Mouse (Mus musculus) MEL (cell line): ENCODE measurements around the gene Wnk4. TPM values are rescaled to one million over a fixed set of nuclear protein-coding genes. Genes with fewer than 3 reads are reported as not detected.
A peak's percentile ranks its signal among the peaks of the same experiment; 100 is the strongest.

ENCODE experiments used
- DNase-seq: peaks from one replicate; pipeline ENCODE4 v3.0.0; 2011; ENCODE audit warnings: low read depth, low spot score
- H3K27ac ChIP-seq: 2 replicates; pipeline ENCODE4 v1.5.1; 2012; ENCODE audit warnings: low read depth, mild to moderate bottlenecking, control low read depth, low read length, moderate library complexity; ENCODE audit not compliant: control insufficient read depth
- H3K27me3 ChIP-seq, 2 experiments: fragments of 150-350 bp in 1 of 2; sonication (generic) in 1 of 2; 2 replicates each; pipeline ENCODE4 v1.6.1; 2012; ENCODE audit warnings: low read length in 2 of 2, mild to moderate bottlenecking in 2 of 2, improper control_type of control experiment in 1 of 2, moderate library complexity in 1 of 2; ENCODE audit not compliant: insufficient read depth in 2 of 2, control insufficient read depth in 1 of 2
- H3K36me3 ChIP-seq, 2 experiments: 2 replicates each; pipeline ENCODE4 v1.6.1; 2012 to 2014; ENCODE audit warnings: low read length in 2 of 2, improper control_type of control experiment in 1 of 2, inconsistent platforms in 1 of 2, mild to moderate bottlenecking in 1 of 2; ENCODE audit not compliant: insufficient read depth in 2 of 2, control insufficient read depth in 1 of 2
- H3K4me1 ChIP-seq, 2 experiments: fragments of 150-350 bp in 1 of 2; sonication (generic) in 1 of 2; 2 replicates each; pipeline ENCODE4 v1.6.1; 2012; ENCODE audit warnings: low read length in 2 of 2, improper control_type of control experiment in 1 of 2, mild to moderate bottlenecking in 1 of 2; ENCODE audit not compliant: insufficient read depth in 2 of 2, control insufficient read depth in 1 of 2
- H3K4me3 ChIP-seq, 2 experiments: fragments of 150-350 bp in 1 of 2; sonication (generic) in 1 of 2; 2 replicates each; pipeline ENCODE4 v1.5.1; 2012; ENCODE audit warnings: low read depth in 2 of 2, low read length in 2 of 2, mild to moderate bottlenecking in 2 of 2, moderate library complexity in 2 of 2, control low read depth in 1 of 2, improper control_type of control experiment in 1 of 2; ENCODE audit not compliant: control insufficient read depth in 1 of 2, insufficient read depth in 1 of 2
- H3K79me2 ChIP-seq: 2 replicates; pipeline ENCODE4 v1.6.1; 2012; ENCODE audit warnings: mild to moderate bottlenecking, low read length, moderate library complexity; ENCODE audit not compliant: control insufficient read depth, poor library complexity, insufficient read depth
- H3K9ac ChIP-seq: 2 replicates; pipeline ENCODE4 v1.6.1; 2012; ENCODE audit warnings: low read depth, mild to moderate bottlenecking, control low read depth, low read length, moderate library complexity; ENCODE audit not compliant: control insufficient read depth, poor library complexity, severe bottlenecking
- H3K9me3 ChIP-seq: fragments of 150-350 bp; sonication (generic); replicated peaks from 2 replicates; pipeline ENCODE4 v1.6.1; 2012; ENCODE audit warnings: mild to moderate bottlenecking, low read length, improper control_type of control experiment, moderate library complexity; ENCODE audit not compliant: insufficient read depth
- CHD1 ChIP-seq: IDR thresholded peaks from 2 replicates; pipeline ENCODE4 v1.6.1; 2012; ENCODE audit warnings: low read depth, mild to moderate bottlenecking, inconsistent platforms, low read length, improper control_type of control experiment
- CHD2 ChIP-seq: IDR thresholded peaks from 2 replicates; pipeline ENCODE4 v1.6.1; 2011; ENCODE audit warnings: low read length, improper control_type of control experiment
- CTCF ChIP-seq, 3 experiments: IDR thresholded peaks in 2 of 3; conservative IDR thresholded peaks in 1 of 3; 2 replicates each; pipeline ENCODE4 v1.5.1; 2011 to 2012; ENCODE audit warnings: low read length in 3 of 3, low read depth in 2 of 3, mild to moderate bottlenecking in 2 of 3, improper control_type of control experiment in 1 of 3, inconsistent platforms in 1 of 3, mixed read lengths in 1 of 3, moderate library complexity in 1 of 3; ENCODE audit not compliant: control insufficient read depth in 1 of 3, insufficient read depth in 1 of 3, poor library complexity in 1 of 3, severe bottlenecking in 1 of 3
- JUND ChIP-seq: IDR thresholded peaks from 2 replicates; pipeline ENCODE4 v1.6.1; 2011; ENCODE audit warnings: low read depth, mild to moderate bottlenecking, improper control_type of control experiment, low read length
- MAFK ChIP-seq: IDR thresholded peaks from 2 replicates; pipeline ENCODE4 v1.6.1; 2011; ENCODE audit warnings: low read depth, mild to moderate bottlenecking, low read length, improper control_type of control experiment, borderline replicate concordance
- MAX ChIP-seq: IDR thresholded peaks from 2 replicates; pipeline ENCODE4 v1.6.1; 2011; ENCODE audit warnings: low read length, improper control_type of control experiment
- MEF2A ChIP-seq: IDR thresholded peaks from 2 replicates; pipeline ENCODE4 v1.6.1; 2014; ENCODE audit warnings: low read depth, mild to moderate bottlenecking, inconsistent platforms, low read length, improper control_type of control experiment; ENCODE audit not compliant: poor library complexity, insufficient replicate concordance, severe bottlenecking; ENCODE audit errors: extremely low read depth
- MYC ChIP-seq: IDR thresholded peaks from 2 replicates; pipeline ENCODE4 v1.6.1; 2011; ENCODE audit warnings: low read depth, mild to moderate bottlenecking, low read length, improper control_type of control experiment, moderate library complexity
- POLR2A ChIP-seq, 2 experiments: IDR thresholded peaks; 2 replicates each; pipeline ENCODE4 v1.6.1; 2011 to 2012; ENCODE audit warnings: low read length in 2 of 2, mild to moderate bottlenecking in 2 of 2, control low read depth in 1 of 2, improper control_type of control experiment in 1 of 2, low read depth in 1 of 2, moderate library complexity in 1 of 2; ENCODE audit not compliant: control insufficient read depth in 1 of 2, insufficient read depth in 1 of 2, poor library complexity in 1 of 2
- POLR2AphosphoS2 ChIP-seq: IDR thresholded peaks from 2 replicates; pipeline ENCODE4 v1.6.1; 2011; ENCODE audit warnings: low read length, improper control_type of control experiment
- POLR2AphosphoS5 ChIP-seq: IDR thresholded peaks from 2 replicates; pipeline ENCODE4 v1.6.1; 2012; ENCODE audit warnings: low read depth, borderline replicate concordance, mild to moderate bottlenecking, inconsistent platforms, low read length, moderate library complexity, mixed read lengths
- RCOR1 ChIP-seq: IDR thresholded peaks from 2 replicates; pipeline ENCODE4 v1.6.1; 2012; ENCODE audit warnings: low read depth, mild to moderate bottlenecking, inconsistent platforms, low read length, improper control_type of control experiment
- SMC3 ChIP-seq: IDR thresholded peaks from 2 replicates; pipeline ENCODE4 v1.6.1; 2011; ENCODE audit warnings: low read depth, low read length, improper control_type of control experiment
- TBP ChIP-seq: IDR thresholded peaks from 2 replicates; pipeline ENCODE4 v1.8.0; 2011; ENCODE audit warnings: low read depth, low read length, improper control_type of control experiment
- TCF12 ChIP-seq: IDR thresholded peaks from 2 replicates; pipeline ENCODE4 v1.6.1; 2014; ENCODE audit warnings: low read depth, mild to moderate bottlenecking, inconsistent platforms, low read length, improper control_type of control experiment, moderate library complexity
- ZNF384 ChIP-seq: IDR thresholded peaks from 2 replicates; pipeline ENCODE4 v1.6.1; 2012; ENCODE audit warnings: low read depth, mild to moderate bottlenecking, inconsistent platforms, low read length, improper control_type of control experiment
- polyA plus RNA-seq, 2 experiments: library from polyadenylated mRNA; stranded (reverse) in 1 of 2; unstranded in 1 of 2; fragments of >175 nt in 1 of 2; fragments of >200 nt in 1 of 2; gene quantifications; 2 replicates each; pipeline versions ENCODE4 v1.2.1 to v1.2.4; 2012; ENCODE audit warnings: low replicate concordance in 2 of 2, low read depth in 1 of 2; ENCODE audit not compliant: insufficient read length in 2 of 2, insufficient read depth in 1 of 2, missing spikeins in 1 of 2
- total RNA-seq: library from RNA; depleted of rRNA; stranded (reverse); fragments of 300-350 nt; gene quantifications from 2 replicates; pipeline ENCODE4 v1.2.3, GENCODE M21; 2012

The Wnk4 gene
- total and polyA plus RNA-seq, 3 experiments, result 0.92 to 3.4 TPM; not detected in 1

- no peaks in the 10 kb centered on the region for H3K27me3 ChIP-seq
- H3K9ac ChIP-seq, result peak overlapping the region; percentile 97
- peaks cover 33% of the 10 kb centered on the region for H3K79me2 ChIP-seq
- peaks cover 22 to 48% of the 10 kb centered on the region in 2 experiments for H3K36me3 ChIP-seq
- no peak overlapping the region; a peak in 1 of 4 replicates for H3K4me3 ChIP-seq
- no peaks in the 10 kb centered on the region for H3K9me3 ChIP-seq
- H3K4me1 ChIP-seq, result peaks cover 22 to 32% of the 10 kb centered on the region in 2 experiments
- peak; percentile 59 for DNase-seq
- H3K27ac ChIP-seq, result peak overlapping the region; percentile 100
- TF ChIP-seq MAFK (no peak), MYC (peak; percentile 86; the same call in 1 of the 2 replicates), POLR2A (IDR thresholded peaks at IDR 0.05; ENCODE audit: control insufficient read depth in 1 of 2, insufficient read depth in 1 of 2, low read depth in 1 of 2, low read length in 2 of 2, poor library complexity in 1 of 2) (no peak), MAX (no peak), SMC3 (peak; percentile 19; the same call in 1 of the 2 replicates), CHD2 (no peak), MEF2A (no peak), TBP (no peak), TCF12 (no peak), CTCF (IDR thresholded peaks at IDR 0.05 in 2 of 3, conservative IDR thresholded peaks at IDR 0.05 in 1 of 3; ENCODE audit: control insufficient read depth in 1 of 3, insufficient read depth in 1 of 3, low read depth in 2 of 3, low read length in 3 of 3, poor library complexity in 1 of 3, severe bottlenecking in 1 of 3) (peak; percentile 21 to 53 (median 22); a peak in 4 of 6 replicates), POLR2AphosphoS5 (no peak), RCOR1 (no peak), POLR2AphosphoS2 (no peak)
These were observed 54.2 kb downstream of the Wnk4 start for GRCm38 (mm10) chr11:101314567-101314966.

GRCm38 (mm10) chr11:101315082-101315650, 54.8 kb downstream of the Wnk4 start:
- Histone ChIP-seq H3K9ac (peak overlapping the region; percentile 97), H3K4me1 (peaks cover 22 to 32% of the 10 kb centered on the region in 2 experiments), H3K4me3 (peak overlapping the region; percentile 94 to 96), H3K79me2 (peaks cover 33% of the 10 kb centered on the region), H3K9me3 (no peaks in the 10 kb centered on the region), H3K27me3 (no peaks in the 10 kb centered on the region), H3K27ac (peak overlapping the region; percentile 100), H3K36me3 (peaks cover 25 to 48% of the 10 kb centered on the region in 2 experiments)
- no peak for TF ChIP-seq JUND
- TF ChIP-seq ZNF384, result peak; percentile 77
- TF ChIP-seq CHD1, result 0 out of 2 replicates have a peak, but pooled peaks have one; percentile 42
- DNase-seq, result no peak
